Mouse (Mus musculus) small intestine, adult 2 months (tissue): ENCODE results near the gene Camk2n2.
A peak's percentile ranks its signal among the peaks of the same experiment; 100 is the strongest.

Source experiments
- CTCF ChIP-seq: fragments of 200-500 bp; IDR thresholded peaks from 2 replicates; pipeline ENCODE4 v1.5.1; 2012; ENCODE audit warnings: low read depth, mild to moderate bottlenecking, control low read depth, inconsistent platforms, low read length, moderate library complexity, mixed read lengths; ENCODE audit not compliant: insufficient replicate concordance, insufficient read length; ENCODE audit errors: extremely low read depth
- POLR2A ChIP-seq: fragments of 200-500 bp; IDR thresholded peaks from 2 replicates; pipeline ENCODE4 v1.6.1; 2012; ENCODE audit warnings: low read depth, mild to moderate bottlenecking, control low read depth, inconsistent platforms, low read length, moderate library complexity

DNA sequence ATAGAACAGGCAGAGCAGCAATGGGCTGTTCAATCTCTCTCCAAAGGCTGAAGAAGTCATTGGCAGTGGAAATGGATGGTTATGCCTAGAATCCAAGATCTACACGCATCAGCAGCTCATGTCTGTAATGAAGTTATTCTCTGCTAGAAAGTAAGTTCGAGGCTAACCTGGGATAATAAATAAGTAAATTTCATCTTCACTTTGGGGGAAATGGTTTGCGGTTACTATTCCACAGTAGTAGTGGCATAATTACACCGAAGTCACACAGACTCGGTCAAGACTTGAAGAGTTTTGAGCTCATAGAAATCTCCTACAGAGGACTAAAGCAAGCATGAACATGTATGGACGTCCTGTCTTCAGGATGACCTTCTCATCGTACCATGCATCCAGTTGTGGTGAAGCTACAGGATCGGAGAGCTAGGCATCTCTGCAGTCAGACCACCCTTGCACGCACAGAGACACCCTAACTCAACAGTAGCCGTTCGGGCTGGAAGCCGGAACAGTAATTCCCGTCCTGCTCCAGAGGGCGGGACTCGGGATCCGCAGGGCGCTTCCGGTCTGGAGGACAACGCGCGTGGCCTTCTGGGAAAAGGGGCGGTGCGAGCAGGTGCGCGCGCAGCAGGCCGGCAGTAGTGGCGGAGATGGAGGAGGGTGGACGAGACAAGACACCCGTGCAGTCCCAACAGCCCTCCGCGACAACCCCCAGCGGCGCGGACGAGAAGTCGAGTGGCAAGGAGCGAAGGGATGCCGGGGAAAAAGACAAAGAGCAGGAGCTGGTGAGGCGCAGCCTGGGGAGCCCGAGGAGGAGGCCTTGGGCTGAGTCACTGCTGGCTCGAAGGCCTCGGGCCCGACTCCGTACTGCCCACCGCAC, 30.2 kb upstream of the Camk2n2 start, which contains the start of gene Psmd2:
- no peak for TF ChIP-seq CTCF
- peak; percentile 85 for TF ChIP-seq POLR2A
